Mouse (Mus musculus) midbrain, embryonic 14.5 days (tissue): ENCODE data around the gene Gpr15. TPM values are rescaled to one million over a fixed set of nuclear protein-coding genes. Genes with fewer than 3 reads are reported as not detected.

Experiments used
- ATAC-seq: fragments of 200-750 bp; cut with Nextera tagmentation; 2 replicates; pipeline ENCODE4 v1.8.0; 2017; ENCODE audit warnings: moderate number of reproducible peaks, moderate library complexity; ENCODE audit not compliant: low FRiP score, low TSS enrichment
- DNase-seq: peaks from one replicate; pipeline ENCODE4 v3.0.0-alpha.2; 2015
- H3K27ac ChIP-seq: fragments of 300-500 bp; sonication (generic); replicated peaks from 2 replicates; pipeline ENCODE4 v1.5.1; 2014; ENCODE audit warnings: mild to moderate bottlenecking, low read depth, low read length, moderate library complexity
- H3K27me3 ChIP-seq: fragments of 300-500 bp; sonication (generic); 2 replicates; pipeline ENCODE4 v1.6.1; 2014; ENCODE audit warnings: low read length, control low read depth, mixed read lengths; ENCODE audit not compliant: control insufficient read depth, insufficient read depth
- H3K36me3 ChIP-seq: fragments of 300-500 bp; sonication (generic); 2 replicates; pipeline ENCODE4 v1.6.1; 2014; ENCODE audit warnings: low read length, control low read depth; ENCODE audit not compliant: control insufficient read depth, insufficient read depth
- H3K4me1 ChIP-seq: fragments of 300-500 bp; sonication (generic); 2 replicates; pipeline ENCODE4 v1.6.1; 2014; ENCODE audit warnings: mild to moderate bottlenecking, antibody characterized with exemption, low read length, control low read depth; ENCODE audit not compliant: control insufficient read depth, insufficient read depth
- H3K4me2 ChIP-seq: fragments of 300-500 bp; sonication (generic); 2 replicates; pipeline ENCODE4 v1.6.1; 2014; ENCODE audit warnings: mild to moderate bottlenecking, low read length, moderate library complexity
- H3K4me3 ChIP-seq: fragments of 300-500 bp; sonication (generic); replicated peaks from 2 replicates; pipeline ENCODE4 v1.5.1; 2014; ENCODE audit warnings: low read depth, low read length
- H3K9ac ChIP-seq: fragments of 300-500 bp; sonication (generic); replicated peaks from 2 replicates; pipeline ENCODE4 v1.6.1; 2014; ENCODE audit warnings: mild to moderate bottlenecking, low read length, moderate library complexity
- H3K9me3 ChIP-seq: fragments of 300-500 bp; sonication (generic); 2 replicates; pipeline ENCODE4 v1.6.1; 2016; ENCODE audit warnings: low read length, control low read depth, mixed read lengths; ENCODE audit not compliant: control insufficient read depth
- WGBS: fragments of 180-500 bp; shearing (Covaris S2); extraction: QIAGEN DNeasy Blood & Tissue Kit; methylation state at CpG from one replicate; pipeline ENCODE4 v1.1.7; 2014; 5-methylcytosine and 5-hydroxymethylcytosine counted together
- polyA plus RNA-seq: library from polyadenylated mRNA; unstranded; fragments of >200 nt; fragmentation: Nextera tagmentation; extraction: Ambion mirVana; gene quantifications from 2 replicates; pipeline ENCODE4 v1.2.1, GENCODE M21; 2014

The Gpr15 gene
- polyA plus RNA-seq, 1 experiment from 2014 or later, result 0.13 TPM

DNA sequence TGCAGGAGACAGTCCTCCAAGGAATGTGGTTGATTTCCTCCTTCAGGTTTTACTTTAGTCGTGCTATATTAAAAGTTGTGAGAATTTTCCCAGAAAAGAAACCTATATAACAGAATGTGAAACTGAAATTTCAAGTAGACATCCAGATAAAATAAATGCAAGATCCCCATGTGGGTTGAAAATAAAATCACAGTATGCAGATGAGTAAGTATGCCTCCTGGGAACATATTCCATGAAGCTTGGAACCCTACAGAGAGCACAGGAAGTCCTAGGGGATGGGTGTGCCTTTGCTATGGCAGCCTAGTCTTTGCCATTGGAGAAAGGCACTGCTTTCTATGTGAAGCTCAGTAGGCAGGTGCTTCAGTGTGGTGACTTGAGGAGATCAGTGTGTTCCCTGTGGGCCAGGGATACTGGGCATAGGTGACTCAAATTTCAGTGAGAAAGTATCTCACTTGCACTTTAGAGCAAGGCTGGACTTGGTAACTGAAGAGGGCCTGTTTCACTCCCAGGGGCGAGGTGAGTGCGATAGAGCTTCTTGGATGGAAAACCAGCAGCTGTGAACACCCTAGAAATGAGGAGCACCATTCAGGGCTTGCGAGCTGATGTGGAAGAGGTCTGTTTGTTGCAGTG, 11.5 kb downstream of the Gpr15 start:
- no peak overlapping the region for H3K9ac ChIP-seq
- H3K27ac ChIP-seq, result no peak overlapping the region
- no peak overlapping the region for H3K4me3 ChIP-seq
- no peak for ATAC-seq
- H3K27me3 ChIP-seq, result no peaks in the 10 kb centered on the region
- no peak for DNase-seq
- no peaks in the 10 kb centered on the region for H3K9me3 ChIP-seq
- no peaks in the 10 kb centered on the region for H3K36me3 ChIP-seq
- WGBS, result 92% methylated on average over 4 of the region's 4 CpGs
- no peak overlapping the region for H3K4me2 ChIP-seq
- no peaks in the 10 kb centered on the region for H3K4me1 ChIP-seq

- no peak overlapping the region for H3K27ac ChIP-seq
- no peaks in the 10 kb centered on the region for H3K9me3 ChIP-seq
- DNase-seq, result peak; percentile 14
- H3K36me3 ChIP-seq, result no peaks in the 10 kb centered on the region
- H3K9ac ChIP-seq, result no peak overlapping the region
- H3K4me1 ChIP-seq, result no peaks in the 10 kb centered on the region
- peak; percentile 40; the same call in 1 of the 2 replicates for ATAC-seq
- H3K4me2 ChIP-seq, result no peak overlapping the region
- no peaks in the 10 kb centered on the region for H3K27me3 ChIP-seq
- H3K4me3 ChIP-seq, result no peak overlapping the region
Measured at GRCm38 (mm10) chr16:58704999-58705398, 13.9 kb downstream of the Gpr15 start.

- H3K4me2 ChIP-seq, result no peak overlapping the region
- no peaks in the 10 kb centered on the region for H3K9me3 ChIP-seq
- no peaks in the 10 kb centered on the region for H3K4me1 ChIP-seq
- ATAC-seq, result no peak
- H3K27me3 ChIP-seq, result no peaks in the 10 kb centered on the region
- H3K27ac ChIP-seq, result no peak overlapping the region
- WGBS, result 57% methylated on average over 10 of the region's 10 CpGs
- H3K36me3 ChIP-seq, result no peaks in the 10 kb centered on the region
- no peak for DNase-seq
- no peak overlapping the region for H3K9ac ChIP-seq
- H3K4me3 ChIP-seq, result no peak overlapping the region
Measured at GRCm38 (mm10) chr16:58703382-58704124, 15.3 kb downstream of the Gpr15 start.

DNA sequence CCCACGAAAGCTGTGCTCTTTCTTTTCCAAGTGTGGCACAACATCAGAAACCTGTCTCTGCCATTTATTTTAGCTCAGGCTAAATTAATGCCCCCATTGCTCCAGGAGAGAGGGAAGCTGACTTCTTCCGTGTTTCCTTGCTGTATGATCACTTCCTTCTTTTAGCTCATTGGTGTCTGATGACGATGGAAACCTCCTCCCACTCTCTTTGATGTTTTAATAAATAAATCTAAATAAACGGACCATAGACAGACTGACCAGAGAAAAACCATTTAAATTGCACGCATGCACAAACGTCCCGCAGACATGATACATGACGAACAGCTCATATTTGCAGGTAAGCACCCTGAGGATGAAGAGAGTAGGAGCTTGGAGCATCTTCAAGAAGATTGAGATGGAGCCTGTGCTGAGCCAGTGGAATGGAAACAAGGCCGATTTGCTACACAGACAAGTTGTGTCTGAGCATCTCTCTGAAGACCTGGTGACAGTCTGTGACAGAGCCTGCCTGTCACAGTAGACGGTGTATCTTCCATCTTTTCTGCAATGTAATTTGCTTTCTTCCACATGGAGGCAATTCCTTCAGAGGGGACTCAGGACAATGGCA, 16.4 kb downstream of the Gpr15 start:
- Histone ChIP-seq H3K36me3 (no peaks in the 10 kb centered on the region), H3K9me3 (no peaks in the 10 kb centered on the region), H3K27me3 (no peaks in the 10 kb centered on the region), H3K4me2 (no peak overlapping the region), H3K27ac (no peak overlapping the region), H3K9ac (no peak overlapping the region), H3K4me3 (no peak overlapping the region), H3K4me1 (no peaks in the 10 kb centered on the region)
- 85% methylated on average over 10 of the region's 10 CpGs for WGBS
- ATAC-seq, result no peak
- no peak for DNase-seq

- H3K4me3 ChIP-seq, result no peak overlapping the region
- H3K27ac ChIP-seq, result no peak overlapping the region
- WGBS, result 81% methylated on average over 6 of the region's 6 CpGs
- no peaks in the 10 kb centered on the region for H3K27me3 ChIP-seq
- no peak for ATAC-seq
- no peak overlapping the region for H3K9ac ChIP-seq
- H3K36me3 ChIP-seq, result no peaks in the 10 kb centered on the region
- no peaks in the 10 kb centered on the region for H3K4me1 ChIP-seq
- no peak overlapping the region for H3K4me2 ChIP-seq
- no peaks in the 10 kb centered on the region for H3K9me3 ChIP-seq
- DNase-seq, result no peak
Measured at GRCm38 (mm10) chr16:58701779-58702178, 17.1 kb downstream of the Gpr15 start.

DNA sequence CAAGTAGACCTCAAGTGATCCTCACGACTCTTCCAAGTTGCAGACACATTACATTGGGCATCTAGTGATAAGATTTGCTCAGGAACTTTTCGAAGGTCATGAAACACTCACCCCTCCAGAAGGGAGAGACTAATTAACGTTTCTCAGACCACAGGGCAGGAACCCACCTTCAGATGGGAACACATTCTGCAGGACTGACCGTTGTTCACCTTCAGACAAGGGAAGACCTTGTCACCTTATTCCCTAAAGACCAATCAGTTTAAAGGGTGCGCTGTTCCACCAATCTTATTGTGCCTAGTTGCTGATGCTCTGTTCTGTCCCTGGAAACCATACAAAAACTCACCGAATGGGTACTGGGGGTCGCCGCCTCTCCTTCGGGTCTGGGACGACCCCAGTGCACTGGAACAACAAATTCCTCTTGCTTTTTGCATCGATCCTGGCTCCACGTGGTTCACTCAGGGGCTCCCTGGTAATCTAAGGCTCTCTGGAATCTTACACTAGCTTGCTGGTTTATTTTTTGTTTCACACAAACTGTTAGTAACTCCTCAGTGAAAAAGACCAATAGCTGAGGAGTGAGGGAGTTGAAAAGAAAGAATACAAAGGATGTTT, 17.9 kb downstream of the Gpr15 start:
- no peak overlapping the region for H3K9ac ChIP-seq
- no peaks in the 10 kb centered on the region for H3K27me3 ChIP-seq
- H3K4me1 ChIP-seq, result no peaks in the 10 kb centered on the region
- no peaks in the 10 kb centered on the region for H3K36me3 ChIP-seq
- ATAC-seq, result no peak
- H3K27ac ChIP-seq, result no peak overlapping the region
- no peaks in the 10 kb centered on the region for H3K9me3 ChIP-seq
- no peak overlapping the region for H3K4me3 ChIP-seq
- no peak overlapping the region for H3K4me2 ChIP-seq
- no peak for DNase-seq
- WGBS, result 87% methylated on average over 12 of the region's 12 CpGs

GRCm38 (mm10) chr16:58700174-58700573, 18.7 kb downstream of the Gpr15 start:
- H3K36me3 ChIP-seq, result no peaks in the 10 kb centered on the region
- H3K4me3 ChIP-seq, result no peak overlapping the region
- H3K4me1 ChIP-seq, result no peaks in the 10 kb centered on the region
- no peaks in the 10 kb centered on the region for H3K27me3 ChIP-seq
- no peak overlapping the region for H3K4me2 ChIP-seq
- H3K9me3 ChIP-seq, result no peaks in the 10 kb centered on the region
- ATAC-seq, result no peak
- WGBS, result 78% methylated on average over 6 of the region's 6 CpGs
- H3K9ac ChIP-seq, result no peak overlapping the region
- no peak overlapping the region for H3K27ac ChIP-seq
- DNase-seq, result no peak

- Histone ChIP-seq H3K27ac (no peak overlapping the region), H3K36me3 (no peaks in the 10 kb centered on the region), H3K9me3 (no peaks in the 10 kb centered on the region), H3K9ac (no peak overlapping the region), H3K4me2 (no peak overlapping the region), H3K4me1 (no peaks in the 10 kb centered on the region), H3K4me3 (no peak overlapping the region), H3K27me3 (no peaks in the 10 kb centered on the region)
- ATAC-seq (no peak), DNase-seq (no peak)
- WGBS, result 100% methylated on average over 1 of the region's 1 CpGs
Measured at GRCm38 (mm10) chr16:58697261-58697660, 21.6 kb downstream of the Gpr15 start.
